Mouse (Mus musculus) left cerebral cortex, adult 2 months (tissue): ENCODE measurements around the gene Zfp266. TPM values are rescaled to one million over a fixed set of nuclear protein-coding genes. Genes with fewer than 3 reads are reported as not detected.

ENCODE experiments used
- DNase-seq, 2 experiments: peaks; one replicate each; pipeline ENCODE4 v3.0.0; 2021 to 2022; ENCODE audit warnings: low spot score in 2 of 2, mixed read lengths in 1 of 2; ENCODE audit errors: extremely low spot score in 1 of 2
- H3K27ac ChIP-seq: fragments of 200-600 bp; 2 replicates; pipeline ENCODE4 v1.8.1; 2022
- H3K4me3 ChIP-seq: fragments of 200-600 bp; 2 replicates; pipeline ENCODE4 v1.8.1; 2022
- CTCF ChIP-seq: fragments of 200-600 bp; IDR thresholded peaks from 2 replicates; pipeline ENCODE4 v1.8.1; 2022; ENCODE audit warnings: antibody characterized with exemption, mild to moderate bottlenecking, moderate library complexity
- intact Hi-C: fragments of 180-260 bp; cut with DNase I; formaldehyde crosslinking; loops from one replicate; pipeline ENCODE4 v1.15.1; 2025
- total RNA-seq, 2 experiments: library from RNA; stranded (reverse); gene quantifications; 2 replicates each; pipeline ENCODE4 v1.2.3; 2021

Gene Zfp266
- total RNA-seq, 2 experiments from 2014 or later: 41.3 to 44.3 TPM

- intact Hi-C loops: loop anchor here (2.0 to 10.0 kb wide), 4 partner anchors 25 to 153 kb away; partner anchors contain the start of genes Fbxl12, Ubl5 and Zfp266
- TF ChIP-seq CTCF: peak; percentile 4
- DNase-seq: no peak
- Histone ChIP-seq H3K27ac (peak overlapping the region; percentile 98), H3K4me3 (peak overlapping the region; percentile 76)
These were observed 29.2 kb downstream of the Zfp266 start for GRCm38 (mm10) chr9:20491858-20492526.

DNA sequence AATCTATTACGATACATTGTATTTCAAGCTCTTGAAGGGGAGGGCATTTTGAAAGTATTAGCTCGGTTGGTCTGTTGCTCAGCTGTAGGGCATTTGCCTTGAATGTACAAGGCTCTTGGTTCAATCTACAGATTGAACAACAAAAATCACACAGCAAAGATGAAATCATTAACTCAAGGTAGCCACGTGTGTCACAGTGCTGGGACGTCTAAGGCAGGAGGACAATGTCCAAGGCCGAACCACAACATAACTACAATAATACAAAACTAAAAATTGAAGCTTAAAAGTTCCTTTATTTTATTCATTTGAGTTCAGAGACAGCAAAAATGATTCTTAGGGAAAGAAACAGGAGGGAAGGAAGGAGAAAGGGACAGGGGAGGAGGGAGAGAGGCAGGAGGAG is 31.7 kb downstream of the Zfp266 start:
- no peak overlapping the region for H3K27ac ChIP-seq
- intact Hi-C loops: no loop called here

DNA sequence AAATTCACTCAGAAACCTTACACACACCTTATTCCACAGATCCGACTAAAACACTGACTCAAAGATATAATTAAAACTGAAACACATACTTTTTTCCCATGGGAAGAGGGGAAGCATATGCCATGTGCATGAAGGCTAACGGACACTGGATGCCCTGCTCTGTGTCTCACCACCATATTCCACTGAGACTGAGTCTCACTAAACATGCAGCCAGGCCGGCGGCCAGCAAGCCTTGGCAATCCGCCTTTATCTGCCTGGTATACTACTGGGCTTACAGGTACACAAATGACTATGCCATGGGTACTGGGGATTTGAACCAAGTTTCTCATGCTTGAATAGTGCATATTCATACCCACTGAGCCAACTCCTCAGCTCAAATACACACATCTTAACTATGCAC is 41.8 kb downstream of the Zfp266 start:
- no peak for TF ChIP-seq CTCF
- intact Hi-C loops: no loop called here
- no peak for DNase-seq
- H3K27ac ChIP-seq: no peak overlapping the region
- no peak overlapping the region for H3K4me3 ChIP-seq

More for the DNA sequence above, 31.7 kb downstream of the Zfp266 start:
- no peak overlapping the region for H3K4me3 ChIP-seq
- no peak for DNase-seq
- TF ChIP-seq CTCF: no peak

- TF ChIP-seq CTCF: no peak
- intact Hi-C loops: no loop called here
- Histone ChIP-seq H3K27ac (no peak overlapping the region), H3K4me3 (no peak overlapping the region)
- DNase-seq: no peak
These were observed 44.6 kb downstream of the Zfp266 start for GRCm38 (mm10) chr9:20476632-20477031.

- peak; percentile 79 for TF ChIP-seq CTCF
- Histone ChIP-seq H3K27ac (no peak overlapping the region), H3K4me3 (no peak overlapping the region)
- DNase-seq: peak; percentile 29 to 44
- intact Hi-C loops: loop anchor here (2.0 to 10.0 kb wide), 6 partner anchors 26 to 368 kb away; partner anchors contain the start of genes Zfp426 and Zfp846
These were observed 54.3 kb downstream of the Zfp266 start for GRCm38 (mm10) chr9:20466761-20467442.

- peak within 1 kb of the TSS; percentile 78 for H3K4me3 ChIP-seq
- peak; percentile 74 for DNase-seq
- intact Hi-C loops: loop anchor here (5.0 to 10.0 kb wide), 3 partner anchors 145 to 375 kb away; partner anchors contain the start of gene Pin1
These were observed 61.6 kb downstream of the Zfp266 start, which contains the start of gene Zfp26 for GRCm38 (mm10) chr9:20459377-20460317. Gene Zfp26 (minus strand): TSS chr9:20460162.

DNA sequence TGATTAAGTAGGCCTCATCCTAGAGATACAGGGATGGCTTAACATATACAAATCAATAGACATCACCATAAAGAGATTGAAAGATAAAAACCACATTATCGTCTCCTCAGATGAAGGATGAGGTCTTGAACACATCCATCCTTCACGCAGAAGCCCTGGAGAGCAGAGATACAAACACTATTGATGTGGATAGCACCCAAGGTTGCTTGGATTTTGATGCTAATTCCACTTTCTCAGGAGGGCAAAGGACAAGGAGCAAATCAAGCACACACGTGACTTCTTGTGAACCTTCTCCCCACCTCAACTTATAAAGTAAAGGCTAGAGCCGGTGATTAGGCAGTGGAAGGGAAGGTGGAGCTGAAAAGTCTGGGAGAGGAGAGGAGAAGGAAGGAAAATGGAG is 67.6 kb downstream of the Zfp266 start:
- intact Hi-C loops: no loop called here
- no peak for TF ChIP-seq CTCF
- Histone ChIP-seq H3K27ac (no peak overlapping the region), H3K4me3 (no peak overlapping the region)
- DNase-seq: no peak

More at GRCm38 (mm10) chr9:20459377-20460317, 61.6 kb downstream of the Zfp266 start, which contains the start of gene Zfp26:
- H3K27ac ChIP-seq: peak within 1 kb of the TSS; percentile 90
- no peak for TF ChIP-seq CTCF

GRCm38 (mm10) chr9:20451493-20451892 is 69.7 kb downstream of the Zfp266 start:
- TF ChIP-seq CTCF: no peak
- intact Hi-C loops: no loop called here
- DNase-seq: no peak

More at GRCm38 (mm10) chr9:20451493-20451892, 69.7 kb downstream of the Zfp266 start:
- Histone ChIP-seq H3K27ac (no peak overlapping the region), H3K4me3 (no peak overlapping the region)

Other genes starting within 250 kb of the Zfp266 start
- gene Olfr39, start 239.1 kb downstream of the Zfp266 start, total RNA-seq: not detected
- not detected for gene Olfr873, start 222.9 kb downstream of the Zfp266 start, total RNA-seq
- not detected for gene Olfr18, start 185.3 kb downstream of the Zfp266 start, total RNA-seq
- 1 to 10 TPM; 7.3 to 7.9 TPM for gene Zfp560, start 136.2 kb downstream of the Zfp266 start, total RNA-seq
- gene Zfp26, start 61.3 kb downstream of the Zfp266 start, total RNA-seq: 10 to 100 TPM; 26.0 to 31.4 TPM
- 10 to 100 TPM; 30.7 to 33.7 TPM for gene Zfp426, start 28.7 kb downstream of the Zfp266 start, total RNA-seq
- gene Zfp846, start 59.9 kb upstream of the Zfp266 start, total RNA-seq: 10 to 100 TPM; 19.0 to 21.1 TPM
- gene Ubl5, start 121.5 kb upstream of the Zfp266 start, total RNA-seq: 100 to 1,000 TPM; 289 to 312 TPM
- gene Fbxl12, start 123.3 kb upstream of the Zfp266 start, total RNA-seq: 10 to 100 TPM; 26.4 to 28.6 TPM
- 10 to 100 TPM; 40.0 to 41.5 TPM for gene Pin1, start 130.7 kb upstream of the Zfp266 start, total RNA-seq
- gene Olfm2, start 224.9 kb upstream of the Zfp266 start, total RNA-seq: 100 to 1,000 TPM; 152 TPM